Mouse (Mus musculus): ENCODE measurements around the gene Dpp8. TPM values are rescaled to one million over a fixed set of nuclear protein-coding genes. Genes with fewer than 3 reads are reported as not detected.
"Not testable (repeated sequence)": the region's sequence is repeated elsewhere in the genome, so short reads cannot be mapped to it uniquely, and the experiment has no call there.

Dpp8 gene
- polyA plus RNA-seq, 1 experiment, result 77.6 TPM

DNA sequence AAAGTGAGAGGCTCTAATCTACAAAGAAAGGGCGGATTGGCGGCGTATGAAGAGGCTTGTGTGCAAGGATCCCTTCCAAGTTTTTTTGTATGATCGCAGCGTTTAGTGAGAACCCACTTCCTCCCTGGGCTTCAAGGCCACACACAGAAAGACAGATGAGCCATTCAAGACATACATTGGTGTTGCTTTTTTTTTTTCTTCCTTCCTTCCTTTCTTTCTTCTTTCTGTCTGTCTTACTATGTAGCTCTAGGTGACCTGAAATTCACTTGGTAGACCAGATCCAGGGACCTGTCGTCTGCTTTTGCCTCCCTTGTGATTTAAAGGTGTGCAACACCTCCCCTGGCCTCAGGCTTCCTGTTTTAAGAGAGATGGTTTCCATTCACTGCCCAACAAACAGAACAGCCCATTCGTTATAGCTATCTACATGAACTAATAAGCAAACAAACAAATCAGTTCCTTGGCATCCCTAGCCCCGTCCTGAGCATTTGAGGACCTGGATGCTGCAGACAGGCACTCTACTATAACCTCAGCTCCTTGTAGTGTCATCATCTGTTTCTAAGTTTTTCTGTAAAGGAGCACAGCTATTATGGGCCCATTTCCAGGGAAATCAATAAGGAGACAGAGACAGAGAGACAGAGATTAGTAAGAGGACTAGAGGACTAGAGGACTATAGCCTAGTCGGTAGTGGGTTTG lies 10.2 kb upstream of the Dpp8 start:
- H3K27me3 ChIP-seq (ENCODE audit: control insufficient read depth, insufficient read depth, low read length), result no peaks in the 10 kb centered on the region
- no peak for DNase-seq
- H3K4me3 ChIP-seq (ENCODE audit: control insufficient read depth, insufficient read depth, low read length), result peak overlapping the region; percentile 63
- WGBS, result 19% methylated on average over 9 of the region's 9 CpGs
- peaks cover 3% of the 10 kb centered on the region; the same call in 1 of the 2 replicates for H3K4me1 ChIP-seq (replicated peaks; ENCODE audit: control insufficient read depth, insufficient read depth, low read length)
- peak overlapping the region; percentile 84 for H3K27ac ChIP-seq (ENCODE audit: control insufficient read depth, insufficient read depth, low read length)
- TF ChIP-seq CTCF (IDR thresholded peaks at IDR 0.05; ENCODE audit: borderline replicate concordance, control insufficient read depth, extremely low read depth, insufficient read depth, low read length, poor library complexity) (no peak), POLR2A (IDR thresholded peaks at IDR 0.05; ENCODE audit: control insufficient read depth, extremely low read depth, insufficient read depth, low read length, poor library complexity) (no peak)
- no peaks in the 10 kb centered on the region for H3K36me3 ChIP-seq (ENCODE audit: control insufficient read depth, insufficient read depth, low read length)

DNA sequence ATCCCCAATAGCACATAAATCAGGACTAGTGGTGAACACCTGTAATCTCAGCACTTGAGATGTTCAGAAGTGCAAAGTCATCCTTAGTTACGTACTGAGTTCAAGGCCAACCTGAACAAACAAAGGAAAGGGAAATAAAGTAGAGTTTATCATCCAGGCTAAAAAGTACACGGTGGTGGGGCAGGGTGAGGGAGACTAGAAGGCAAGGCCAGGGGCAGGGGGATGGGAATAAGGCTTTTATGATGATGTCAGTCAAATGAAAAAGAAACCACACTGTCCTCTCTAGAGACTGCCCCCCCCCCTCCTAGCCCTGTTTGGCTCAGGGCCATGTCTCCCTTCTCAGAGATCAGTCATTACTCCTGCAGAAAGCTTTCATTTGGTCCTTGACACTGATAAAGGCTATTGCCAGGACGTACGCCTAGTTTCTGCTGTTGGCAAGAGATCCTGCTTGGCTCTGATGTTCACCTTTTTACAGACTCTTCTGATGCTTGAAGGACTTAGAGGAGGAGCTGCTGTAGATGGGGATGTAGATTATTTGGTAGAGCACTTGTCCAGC lies 9.6 kb upstream of the Dpp8 start:
- Histone ChIP-seq H3K27me3 (ENCODE audit: control insufficient read depth, insufficient read depth, low read length) (no peaks in the 10 kb centered on the region), H3K36me3 (ENCODE audit: control insufficient read depth, insufficient read depth, low read length) (no peaks in the 10 kb centered on the region), H3K4me1 (replicated peaks; ENCODE audit: control insufficient read depth, insufficient read depth, low read length) (peaks cover 3% of the 10 kb centered on the region; the same call in 1 of the 2 replicates), H3K4me3 (ENCODE audit: control insufficient read depth, insufficient read depth, low read length) (no peak overlapping the region), H3K27ac (ENCODE audit: control insufficient read depth, insufficient read depth, low read length) (no peak overlapping the region)
- WGBS, result 71% methylated on average over 4 of the region's 4 CpGs
- TF ChIP-seq CTCF (IDR thresholded peaks at IDR 0.05; ENCODE audit: borderline replicate concordance, control insufficient read depth, extremely low read depth, insufficient read depth, low read length, poor library complexity) (no peak), POLR2A (IDR thresholded peaks at IDR 0.05; ENCODE audit: control insufficient read depth, extremely low read depth, insufficient read depth, low read length, poor library complexity) (no peak)
- no peak for DNase-seq

DNA sequence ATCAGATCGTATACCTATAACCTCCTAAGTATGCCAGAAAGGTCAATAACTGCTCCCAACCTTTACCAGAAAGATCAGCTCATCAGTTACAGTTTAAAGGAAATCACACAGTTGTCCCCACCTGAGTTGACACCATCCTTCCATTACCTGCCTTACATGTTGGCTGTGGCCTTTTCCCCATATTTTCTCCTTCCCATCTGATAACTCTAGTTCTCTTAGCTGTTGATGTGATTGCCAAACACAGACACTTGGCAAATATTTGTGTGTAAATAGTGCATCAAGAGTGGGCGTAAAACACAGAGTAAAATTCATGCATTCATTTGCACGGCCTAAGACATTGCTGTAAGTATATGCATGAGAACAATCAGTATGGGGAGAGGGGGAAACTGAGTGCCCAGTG lies 8.8 kb upstream of the Dpp8 start:
- 96% methylated on average over 3 of the region's 3 CpGs for WGBS
- Histone ChIP-seq H3K27ac (ENCODE audit: control insufficient read depth, insufficient read depth, low read length) (no peak overlapping the region), H3K4me1 (replicated peaks; ENCODE audit: control insufficient read depth, insufficient read depth, low read length) (peaks cover 3% of the 10 kb centered on the region; the same call in 1 of the 2 replicates), H3K4me3 (ENCODE audit: control insufficient read depth, insufficient read depth, low read length) (no peak overlapping the region), H3K27me3 (ENCODE audit: control insufficient read depth, insufficient read depth, low read length) (no peaks in the 10 kb centered on the region), H3K36me3 (ENCODE audit: control insufficient read depth, insufficient read depth, low read length) (no peaks in the 10 kb centered on the region)
- DNase-seq, result no peak
- TF ChIP-seq POLR2A (IDR thresholded peaks at IDR 0.05; ENCODE audit: control insufficient read depth, extremely low read depth, insufficient read depth, low read length, poor library complexity) (no peak), CTCF (IDR thresholded peaks at IDR 0.05; ENCODE audit: borderline replicate concordance, control insufficient read depth, extremely low read depth, insufficient read depth, low read length, poor library complexity) (no peak)

DNA sequence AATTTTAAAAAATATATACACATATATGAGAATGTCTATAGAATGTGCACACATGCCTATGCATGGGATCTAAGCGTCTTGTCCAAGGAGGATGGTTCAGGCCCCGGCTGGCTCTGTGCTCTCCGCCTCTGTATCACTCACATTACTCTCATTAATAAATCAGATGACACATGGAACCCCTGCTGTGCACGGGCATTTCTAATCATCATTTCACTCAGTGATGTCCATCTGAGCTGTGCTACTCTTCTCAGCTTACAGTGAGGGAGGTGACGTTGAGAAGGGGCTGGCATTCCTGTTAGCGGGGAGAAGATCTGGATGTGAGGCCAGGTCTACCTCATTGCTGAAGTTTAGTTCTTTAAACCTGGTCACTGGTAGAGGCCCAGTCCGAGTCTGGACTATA lies 5.0 kb upstream of the Dpp8 start:
- WGBS, result 93% methylated on average over 7 of the region's 7 CpGs
- no peak for DNase-seq
- H3K4me1 ChIP-seq (replicated peaks; ENCODE audit: control insufficient read depth, insufficient read depth, low read length), result peaks cover 3% of the 10 kb centered on the region; the same call in 1 of the 2 replicates
- no peak overlapping the region for H3K4me3 ChIP-seq (ENCODE audit: control insufficient read depth, insufficient read depth, low read length)
- H3K27ac ChIP-seq (ENCODE audit: control insufficient read depth, insufficient read depth, low read length), result no peak overlapping the region
- no peak for TF ChIP-seq POLR2A (IDR thresholded peaks at IDR 0.05; ENCODE audit: control insufficient read depth, extremely low read depth, insufficient read depth, low read length, poor library complexity)
- no peaks in the 10 kb centered on the region for H3K27me3 ChIP-seq (ENCODE audit: control insufficient read depth, insufficient read depth, low read length)
- no peaks in the 10 kb centered on the region for H3K36me3 ChIP-seq (ENCODE audit: control insufficient read depth, insufficient read depth, low read length)

DNA sequence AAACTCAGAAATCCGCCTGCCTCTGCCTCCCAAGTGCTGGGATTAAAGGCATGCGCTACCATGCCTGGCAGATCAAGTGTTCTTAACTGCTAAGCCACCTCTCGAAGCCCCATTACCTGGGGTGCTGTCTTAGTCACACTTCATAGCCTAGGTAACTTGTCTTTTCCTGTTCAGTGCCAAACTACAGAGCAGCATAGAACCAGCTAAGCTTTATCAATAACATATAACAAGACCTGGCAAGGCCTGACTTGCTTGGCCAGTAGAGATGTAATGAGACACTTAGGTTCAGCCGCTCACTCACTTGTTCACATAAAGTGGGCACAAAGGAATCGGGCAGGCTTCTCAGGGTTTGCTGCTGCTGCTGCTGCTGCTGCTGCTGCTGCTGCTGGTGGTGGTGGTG lies 3.9 kb upstream of the Dpp8 start:
- Histone ChIP-seq H3K4me1 (replicated peaks; ENCODE audit: control insufficient read depth, insufficient read depth, low read length) (peaks cover 7% of the 10 kb centered on the region; the same call in 1 of the 2 replicates), H3K27ac (ENCODE audit: control insufficient read depth, insufficient read depth, low read length) (no peak overlapping the region), H3K36me3 (ENCODE audit: control insufficient read depth, insufficient read depth, low read length) (no peaks in the 10 kb centered on the region), H3K4me3 (ENCODE audit: control insufficient read depth, insufficient read depth, low read length) (no peak overlapping the region), H3K27me3 (ENCODE audit: control insufficient read depth, insufficient read depth, low read length) (no peaks in the 10 kb centered on the region)
- no peak for DNase-seq
- no peak for TF ChIP-seq POLR2A (IDR thresholded peaks at IDR 0.05; ENCODE audit: control insufficient read depth, extremely low read depth, insufficient read depth, low read length, poor library complexity)
- TF ChIP-seq CTCF (IDR thresholded peaks at IDR 0.05; ENCODE audit: borderline replicate concordance, control insufficient read depth, extremely low read depth, insufficient read depth, low read length, poor library complexity), result no peak
- 96% methylated on average over 5 of the region's 5 CpGs for WGBS

DNA sequence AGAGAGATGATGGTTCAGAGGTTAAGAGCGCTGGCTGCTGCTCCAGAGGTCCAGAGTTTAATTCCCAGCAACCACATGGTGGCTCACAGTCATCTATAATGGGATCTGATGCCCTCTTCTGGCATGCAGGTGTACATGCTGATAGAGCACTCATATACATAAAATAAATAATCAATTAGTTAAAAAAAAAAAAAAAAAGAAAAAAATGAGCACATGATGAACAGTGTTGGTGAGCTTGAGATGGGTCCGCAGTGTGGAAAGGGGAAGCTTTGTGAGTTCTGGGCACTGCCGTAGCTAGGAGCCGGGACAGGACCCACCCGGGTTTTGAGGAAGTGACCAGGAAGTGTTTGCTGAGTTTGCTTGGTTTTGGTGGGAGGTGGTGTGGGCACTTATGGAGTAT lies 859 bp upstream of the Dpp8 start:
- 28% methylated on average over 5 of the region's 5 CpGs for WGBS
- H3K4me3 ChIP-seq (ENCODE audit: control insufficient read depth, insufficient read depth, low read length); H3K27me3 ChIP-seq (ENCODE audit: control insufficient read depth, insufficient read depth, low read length): not testable (repeated sequence)

DNA sequence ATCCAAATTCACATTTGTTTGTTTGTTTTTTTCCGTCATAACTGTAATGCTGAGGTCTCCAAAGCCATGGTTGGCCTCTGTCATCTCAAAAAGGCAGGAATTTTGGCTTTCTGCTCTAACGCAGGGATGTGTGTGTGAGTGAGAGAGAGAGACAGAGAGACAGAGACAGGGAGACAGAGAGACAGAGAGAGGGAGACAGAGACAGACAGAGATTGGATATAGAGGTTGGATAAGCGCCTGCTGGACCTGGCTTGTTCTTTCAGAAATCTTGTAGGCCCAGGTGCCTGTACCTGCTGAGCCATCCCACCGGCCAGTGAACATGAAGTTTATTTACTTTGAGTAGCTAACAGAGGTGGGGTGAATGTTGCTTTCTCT lies 333 bp upstream of the Dpp8 start:
- H3K36me3 ChIP-seq (ENCODE audit: control insufficient read depth, insufficient read depth, low read length), result peaks cover 3% of the 10 kb centered on the region; the same call in 1 of the 2 replicates
- TF ChIP-seq POLR2A (IDR thresholded peaks at IDR 0.05; ENCODE audit: control insufficient read depth, extremely low read depth, insufficient read depth, low read length, poor library complexity) (no peak), CTCF (IDR thresholded peaks at IDR 0.05; ENCODE audit: borderline replicate concordance, control insufficient read depth, extremely low read depth, insufficient read depth, low read length, poor library complexity) (no peak)
- DNase-seq, result no peak
- H3K4me3 ChIP-seq (ENCODE audit: control insufficient read depth, insufficient read depth, low read length), result peak overlapping the region; percentile 12; the same call in 1 of the 2 replicates
- peak overlapping the region; percentile 42; the same call in 1 of the 2 replicates for H3K27ac ChIP-seq (ENCODE audit: control insufficient read depth, insufficient read depth, low read length)
- H3K4me1 ChIP-seq (replicated peaks; ENCODE audit: control insufficient read depth, insufficient read depth, low read length), result peaks cover 7% of the 10 kb centered on the region; the same call in 1 of the 2 replicates
- H3K27me3 ChIP-seq (ENCODE audit: control insufficient read depth, insufficient read depth, low read length), result no peaks in the 10 kb centered on the region
- 29% methylated on average over 4 of the region's 4 CpGs for WGBS

More for the DNA sequence above, 859 bp upstream of the Dpp8 start:
- H3K4me1 ChIP-seq (replicated peaks; ENCODE audit: control insufficient read depth, insufficient read depth, low read length); H3K36me3 ChIP-seq (ENCODE audit: control insufficient read depth, insufficient read depth, low read length); H3K27ac ChIP-seq (ENCODE audit: control insufficient read depth, insufficient read depth, low read length): not testable (repeated sequence)
- DNase-seq, result peak; percentile 3
